Mouse (Mus musculus) left cerebral cortex, adult 11 months (tissue): Measurements from ENCODE around the gene Rassf1.

ENCODE experiments used
- DNase-seq: peaks from one replicate; pipeline ENCODE4 v3.0.0; 2022; ENCODE audit warnings: low spot score

Gene Rassf1

GRCm38 (mm10) chr9:107606591-107606990, 55.2 kb downstream of the Rassf1 start:
- DNase-seq = no peak

- DNase-seq = no peak
Observed at GRCm38 (mm10) chr9:107607036-107607435, 55.7 kb downstream of the Rassf1 start.

GRCm38 (mm10) chr9:107607653-107608245, 56.4 kb downstream of the Rassf1 start:
- DNase-seq = no peak

GRCm38 (mm10) chr9:107608741-107609432, 57.5 kb downstream of the Rassf1 start, which contains the start of gene Sema3b:
TSS of gene Sema3b (minus strand) at chr9:107609229.
- DNase-seq = no peak

- DNase-seq = no peak
Observed at GRCm38 (mm10) chr9:107609433-107609830, 58.1 kb downstream of the Rassf1 start.

- no peak for DNase-seq
Observed at GRCm38 (mm10) chr9:107611456-107612190, 60.3 kb downstream of the Rassf1 start.
